Mouse (Mus musculus): ENCODE measurements around the gene Bach1. TPM values are rescaled to one million over a fixed set of nuclear protein-coding genes. Genes with fewer than 3 reads are reported as not detected.

The Bach1 gene
- polyA plus RNA-seq, 1 experiment from 2014 or later = 17.4 TPM

DNA sequence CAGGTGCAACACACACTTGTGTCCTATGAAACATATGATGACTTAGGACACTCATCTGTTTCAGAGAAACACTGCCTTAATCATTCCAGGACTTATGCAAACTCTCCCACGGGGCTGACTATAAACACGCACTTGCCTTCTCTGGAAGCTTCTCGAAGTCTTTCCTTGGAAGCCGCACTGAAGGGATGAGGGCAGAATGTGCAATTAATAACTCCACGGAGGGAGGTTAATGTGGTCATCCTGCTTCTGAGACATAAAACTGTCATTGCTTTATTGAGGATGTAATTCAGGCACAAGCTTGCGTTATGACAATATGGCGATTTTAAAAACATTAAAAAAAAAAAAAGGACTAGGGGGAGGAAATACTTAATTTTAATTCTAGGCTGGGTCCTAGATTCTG, 82.9 kb downstream of the Bach1 start:
- H3K36me3 ChIP-seq (ENCODE audit: control insufficient read depth, insufficient read depth, low read length) = no peaks in the 10 kb centered on the region
- H3K9me3 ChIP-seq (ENCODE audit: control insufficient read depth, low read length) = no peaks in the 10 kb centered on the region
- no peak overlapping the region for H3K4me3 ChIP-seq (ENCODE audit: low read length)
- H3K27me3 ChIP-seq (replicated peaks; ENCODE audit: control insufficient read depth, insufficient read depth, low read length) = no peaks in the 10 kb centered on the region
- WGBS = 49% methylated on average over 7 of the region's 7 CpGs
- no peak overlapping the region for H3K9ac ChIP-seq (ENCODE audit: low read depth, low read length)
- no peak for ATAC-seq
- no peaks in the 10 kb centered on the region for H3K4me1 ChIP-seq (ENCODE audit: control insufficient read depth, insufficient read depth, low read depth, low read length)
- no peak overlapping the region for H3K27ac ChIP-seq (ENCODE audit: low read depth, low read length)
- no peak overlapping the region for H3K4me2 ChIP-seq (ENCODE audit: low read length)

Other genes with a start within 250 kb of the Bach1 start
- 41.4 and 42.8 TPM in 2 replicates for gene Usp16, start 244.2 kb upstream of the Bach1 start, polyA plus RNA-seq (2015; fragmentation: Nextera tagmentation; extraction: Ambion mirVana)
- gene Cct8, start 203.1 kb upstream of the Bach1 start, polyA plus RNA-seq (2015; fragmentation: Nextera tagmentation; extraction: Ambion mirVana) = 395 and 404 TPM in 2 replicates
- 0.25 TPM in 1 of 2 replicates, not detected in the other for gene Map3k7cl, start 145.6 kb upstream of the Bach1 start, polyA plus RNA-seq (2015; fragmentation: Nextera tagmentation; extraction: Ambion mirVana)

Data from hindbrain, embryonic 16.5 days (tissue).